Mouse (Mus musculus): ENCODE measurements around the gene Fsd1.

GRCm38 (mm10) chr17:56018347-56019131 is 32.2 kb downstream of the Fsd1 start:
- TF ChIP-seq CTCF (IDR thresholded peaks at IDR 0.05; ENCODE audit: control insufficient read depth, insufficient read depth, insufficient read length) (peak; percentile 48), USF1 (IDR thresholded peaks at IDR 0.05; ENCODE audit: low read depth) (no peak), FOSL1 (IDR thresholded peaks at IDR 0.05; ENCODE audit: insufficient read depth, low read length, poor library complexity, severe bottlenecking) (no peak)

Data from C2C12 (cell line).